Mouse (Mus musculus) adrenal gland, postnatal 36 days (tissue): Measurements from ENCODE around the gene Washc4. TPM values are rescaled to one million over a fixed set of nuclear protein-coding genes. Genes with fewer than 3 reads are reported as not detected.
A peak's percentile ranks its signal among the peaks of the same experiment; 100 is the strongest.

ENCODE experiments used
- DNase-seq, 2 experiments: peaks; one replicate each; pipeline ENCODE4 v3.0.0; 2021; ENCODE audit warnings: mixed read lengths in 1 of 2
- total RNA-seq, 2 experiments: library from RNA; stranded (reverse); gene quantifications; 2 replicates each; pipeline ENCODE4 v1.2.3; 2021

Gene Washc4
- total RNA-seq, 2 experiments from 2014 or later = 26.1 to 29.8 TPM

- no peak for DNase-seq
Observed at GRCm38 (mm10) chr10:83594526-83594925, 51.0 kb downstream of the Washc4 start.

GRCm38 (mm10) chr10:83600650-83601049, 57.1 kb downstream of the Washc4 start:
- no peak for DNase-seq

- no peak for DNase-seq
Observed at GRCm38 (mm10) chr10:83603956-83604564, 60.5 kb downstream of the Washc4 start.

- no peak for DNase-seq
Observed at GRCm38 (mm10) chr10:83605637-83606183, 62.2 kb downstream of the Washc4 start.

- DNase-seq = no peak
Observed at GRCm38 (mm10) chr10:83607111-83607510, 63.6 kb downstream of the Washc4 start.

GRCm38 (mm10) chr10:83608596-83608995, 65.0 kb downstream of the Washc4 start:
- DNase-seq = no peak

GRCm38 (mm10) chr10:83610518-83610917, 67.0 kb downstream of the Washc4 start:
- no peak for DNase-seq

GRCm38 (mm10) chr10:83611863-83612262, 68.3 kb downstream of the Washc4 start:
- no peak for DNase-seq

- no peak for DNase-seq
Observed at GRCm38 (mm10) chr10:83612648-83613215, 69.2 kb downstream of the Washc4 start.

GRCm38 (mm10) chr10:83617366-83617765, 73.8 kb downstream of the Washc4 start:
- DNase-seq = peak in 1 of 2 experiments; percentile 40

- DNase-seq = no peak
Observed at GRCm38 (mm10) chr10:83618819-83619440, 75.4 kb downstream of the Washc4 start.

GRCm38 (mm10) chr10:83620350-83621055, 77.0 kb downstream of the Washc4 start:
- no peak for DNase-seq

- DNase-seq = no peak
Observed at GRCm38 (mm10) chr10:83624065-83624464, 80.5 kb downstream of the Washc4 start.

- no peak for DNase-seq
Observed at GRCm38 (mm10) chr10:83624841-83625240, 81.3 kb downstream of the Washc4 start.

- DNase-seq = no peak
Observed at GRCm38 (mm10) chr10:83627113-83627687, 83.6 kb downstream of the Washc4 start.

GRCm38 (mm10) chr10:83628241-83628640, 84.7 kb downstream of the Washc4 start:
- no peak for DNase-seq

- no peak for DNase-seq
Observed at GRCm38 (mm10) chr10:83629190-83629781, 85.7 kb downstream of the Washc4 start.

GRCm38 (mm10) chr10:83629878-83630277, 86.3 kb downstream of the Washc4 start:
- DNase-seq = no peak

GRCm38 (mm10) chr10:83630899-83631298, 87.3 kb downstream of the Washc4 start:
- DNase-seq = no peak

GRCm38 (mm10) chr10:83631775-83632174, 88.2 kb downstream of the Washc4 start:
- no peak for DNase-seq

- peak; percentile 56 for DNase-seq
Observed at GRCm38 (mm10) chr10:83632806-83633374, 89.3 kb downstream of the Washc4 start.

GRCm38 (mm10) chr10:83634461-83634860, 90.9 kb downstream of the Washc4 start:
- peak; percentile 43 to 51 for DNase-seq
